Mouse (Mus musculus) gastrocnemius, postnatal 36 days (tissue): ENCODE measurements around the gene Gm20821. TPM values are rescaled to one million over a fixed set of nuclear protein-coding genes. Genes with fewer than 3 reads are reported as not detected.
"Not testable (repeated sequence)": the region's sequence is repeated elsewhere in the genome, so short reads cannot be mapped to it uniquely, and the experiment has no call there.

Experiments
- DNase-seq, 2 experiments: peaks; one replicate each; pipeline ENCODE4 v3.0.0; 2022
- intact Hi-C: fragments of 180-260 bp; cut with DNase I; formaldehyde crosslinking; loops from one replicate; pipeline ENCODE4 v1.15.1; 2025
- long read RNA-seq, 2 experiments: library from polyadenylated mRNA; stranded (forward); transcript quantifications; one replicate each; pipeline ENCODE4 v2.0.0; 2021
- total RNA-seq, 2 experiments: library from RNA; stranded (reverse); gene quantifications; 2 replicates each; pipeline ENCODE4 v1.2.3; 2021

The Gm20821 gene
- not detected for total RNA-seq
- long read RNA-seq, experiment 1: 0 reads
- long read RNA-seq, experiment 2: 0 reads

GRCm38 (mm10) chrY:9781504-9781903 lies at the start of gene Gm20821:
TSS of gene Gm20821 (plus strand) at chrY:9781804.
- DNase-seq, intact Hi-C loops: not testable (repeated sequence)
